Mouse (Mus musculus) stomach, embryonic 15.5 days (tissue): ENCODE results near the gene Atrnl1. TPM values are rescaled to one million over a fixed set of nuclear protein-coding genes. Genes with fewer than 3 reads are reported as not detected.

Experiments used
- ATAC-seq: fragments of 200-750 bp; cut with Nextera tagmentation; 2 replicates; pipeline ENCODE4 v1.8.0; 2017; ENCODE audit warnings: low read depth, moderate number of reproducible peaks, moderate TSS enrichment; ENCODE audit not compliant: insufficient read depth, low FRiP score
- H3K27ac ChIP-seq: fragments of 300-500 bp; sonication (generic); 2 replicates; pipeline ENCODE4 v1.5.1; 2015; ENCODE audit warnings: mild to moderate bottlenecking, inconsistent platforms
- H3K27me3 ChIP-seq: fragments of 300-500 bp; sonication (generic); replicated peaks from 2 replicates; pipeline ENCODE4 v1.6.1; 2015; ENCODE audit warnings: inconsistent platforms
- H3K36me3 ChIP-seq: fragments of 300-500 bp; sonication (generic); 2 replicates; pipeline ENCODE4 v1.6.1; 2015; ENCODE audit warnings: inconsistent platforms
- H3K4me1 ChIP-seq: fragments of 300-500 bp; sonication (generic); 2 replicates; pipeline ENCODE4 v1.6.1; 2015; ENCODE audit warnings: inconsistent platforms
- H3K4me2 ChIP-seq: fragments of 300-500 bp; sonication (generic); 2 replicates; pipeline ENCODE4 v1.6.1; 2015; ENCODE audit warnings: mild to moderate bottlenecking, inconsistent platforms
- H3K4me3 ChIP-seq: fragments of 300-500 bp; sonication (generic); replicated peaks from 2 replicates; pipeline ENCODE4 v1.5.1; 2015; ENCODE audit warnings: inconsistent platforms
- H3K9ac ChIP-seq: fragments of 300-500 bp; sonication (generic); 2 replicates; pipeline ENCODE4 v1.6.1; 2015; ENCODE audit warnings: inconsistent platforms
- H3K9me3 ChIP-seq: fragments of 300-500 bp; sonication (generic); 2 replicates; pipeline ENCODE4 v1.6.1; 2016; ENCODE audit warnings: inconsistent platforms
- WGBS: fragments of 180-500 bp; shearing (Covaris S2); methylation state at CpG from one replicate; pipeline ENCODE4 v1.1.7; 2015; 5-methylcytosine and 5-hydroxymethylcytosine counted together
- polyA plus RNA-seq: library from polyadenylated mRNA; unstranded; fragments of >200 nt; fragmentation: Nextera tagmentation; extraction: Ambion mirVana; gene quantifications from 2 replicates; pipeline ENCODE4 v1.2.1, GENCODE M21; 2015

Atrnl1 gene
- polyA plus RNA-seq, 1 experiment from 2014 or later: 6.1 TPM

DNA sequence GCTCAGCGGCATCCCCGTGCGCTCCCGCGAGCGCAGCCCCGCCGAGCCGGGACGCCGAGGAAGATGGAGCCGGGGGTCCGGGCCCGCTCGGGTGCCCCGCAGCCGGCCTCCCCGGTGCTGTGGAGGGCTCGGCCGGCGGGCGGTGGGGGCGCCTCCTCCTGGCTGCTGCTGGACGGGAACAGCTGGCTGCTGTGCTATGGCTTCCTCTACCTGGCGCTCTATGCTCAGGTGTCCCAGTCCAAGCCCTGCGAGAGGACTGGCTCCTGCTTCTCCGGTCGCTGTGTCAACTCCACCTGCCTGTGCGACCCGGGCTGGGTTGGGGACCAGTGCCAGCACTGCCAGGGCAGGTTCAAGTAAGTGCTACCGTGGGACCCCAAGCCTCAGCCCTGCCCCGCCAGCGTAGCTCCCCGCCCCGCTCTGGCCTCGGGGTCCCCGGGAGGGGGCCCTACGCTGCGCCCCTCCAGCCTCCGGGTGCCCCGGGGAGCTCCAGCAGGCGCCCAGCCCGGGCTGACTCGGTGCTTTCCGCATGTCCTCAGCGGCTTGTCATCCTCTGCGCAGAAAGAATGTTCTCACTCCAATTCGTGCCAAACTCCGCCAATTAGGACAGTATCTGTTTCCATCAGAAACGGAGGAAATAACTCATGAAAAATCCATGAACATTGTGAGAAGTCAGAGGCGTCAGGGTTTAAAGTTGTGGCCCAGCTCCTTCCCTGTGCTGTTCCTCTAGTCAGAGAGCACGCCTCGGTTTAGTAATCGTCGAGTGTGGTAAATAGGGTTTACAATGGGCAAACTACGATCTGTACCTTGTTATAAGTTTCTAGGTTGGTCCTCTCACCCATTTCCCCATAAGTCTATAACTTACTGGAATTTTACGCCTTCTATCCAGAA, 701 bp downstream of the Atrnl1 start:
- ATAC-seq: peak; percentile 80
- Histone ChIP-seq H3K27ac (peak overlapping the region; percentile 98), H3K4me1 (peaks cover 4% of the 10 kb centered on the region; the same call in 1 of the 2 replicates), H3K9me3 (no peaks in the 10 kb centered on the region), H3K36me3 (no peaks in the 10 kb centered on the region), H3K27me3 (no peaks in the 10 kb centered on the region), H3K4me3 (peak overlapping the region; percentile 70), H3K4me2 (peak overlapping the region; percentile 84), H3K9ac (peak overlapping the region; percentile 70)
- under 1% methylated on average over 56 of the region's 57 CpGs for WGBS

DNA sequence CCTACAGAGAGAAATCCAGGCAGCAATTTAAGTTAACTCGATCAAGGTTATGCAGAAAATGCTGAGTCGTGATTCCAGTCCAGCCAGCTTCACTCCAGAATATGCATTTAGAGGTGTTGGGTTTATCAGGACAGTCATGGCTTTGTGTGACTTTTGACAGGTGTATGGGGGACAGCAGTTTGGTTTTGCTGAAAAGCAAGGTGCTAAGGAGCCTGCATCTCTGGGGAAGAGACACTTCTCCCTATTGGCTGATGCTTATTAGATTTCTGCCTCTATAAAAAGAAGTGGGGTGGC, 1.3 kb downstream of the Atrnl1 start:
- peak overlapping the region; percentile 70 for H3K4me3 ChIP-seq
- no peak for ATAC-seq
- peaks cover 4% of the 10 kb centered on the region; the same call in 1 of the 2 replicates for H3K4me1 ChIP-seq
- H3K36me3 ChIP-seq: no peaks in the 10 kb centered on the region
- H3K4me2 ChIP-seq: peak overlapping the region; percentile 84
- 2% methylated on average over 2 of the region's 2 CpGs for WGBS
- peak overlapping the region; percentile 98; the same call in 1 of the 2 replicates for H3K27ac ChIP-seq
- H3K9me3 ChIP-seq: no peaks in the 10 kb centered on the region
- no peaks in the 10 kb centered on the region for H3K27me3 ChIP-seq
- no peak overlapping the region; the same call in 1 of the 2 replicates for H3K9ac ChIP-seq

DNA sequence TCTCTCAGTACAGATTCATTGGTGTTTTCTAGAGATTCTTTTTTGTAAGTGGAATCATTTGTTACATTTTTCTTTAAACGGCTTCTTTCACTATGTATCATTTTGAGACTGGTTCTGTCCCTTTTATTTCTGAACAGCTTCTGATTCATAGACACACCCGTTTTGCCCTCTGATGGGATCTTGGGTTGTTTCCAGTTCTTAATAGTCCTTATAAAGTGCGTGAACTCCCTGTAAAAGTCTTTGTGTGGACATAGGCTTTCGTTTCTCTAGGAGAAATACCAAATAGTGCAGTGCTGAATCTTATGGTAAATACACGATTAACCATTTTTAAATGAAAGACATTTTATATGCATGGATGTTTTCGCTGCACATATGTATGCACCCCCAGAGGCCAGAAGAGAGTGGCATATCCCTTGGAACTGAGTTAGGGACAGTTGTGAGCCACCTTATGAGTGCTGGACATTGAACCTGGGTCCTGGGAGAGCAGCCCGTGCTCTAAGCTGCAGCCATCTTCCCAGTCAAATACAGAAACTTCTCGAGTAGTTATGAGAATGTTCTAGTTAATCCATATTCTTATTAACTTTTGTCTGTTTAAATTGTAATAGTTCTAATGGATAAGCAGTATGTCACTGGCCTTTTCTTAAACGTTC, 5.3 kb downstream of the Atrnl1 start:
- Histone ChIP-seq H3K27me3 (no peaks in the 10 kb centered on the region), H3K9me3 (no peaks in the 10 kb centered on the region), H3K4me3 (no peak overlapping the region), H3K4me2 (no peak overlapping the region), H3K36me3 (no peaks in the 10 kb centered on the region), H3K9ac (no peak overlapping the region), H3K27ac (no peak overlapping the region), H3K4me1 (peaks cover 4% of the 10 kb centered on the region; the same call in 1 of the 2 replicates)
- ATAC-seq: no peak
- 65% methylated on average over 9 of the region's 9 CpGs for WGBS

DNA sequence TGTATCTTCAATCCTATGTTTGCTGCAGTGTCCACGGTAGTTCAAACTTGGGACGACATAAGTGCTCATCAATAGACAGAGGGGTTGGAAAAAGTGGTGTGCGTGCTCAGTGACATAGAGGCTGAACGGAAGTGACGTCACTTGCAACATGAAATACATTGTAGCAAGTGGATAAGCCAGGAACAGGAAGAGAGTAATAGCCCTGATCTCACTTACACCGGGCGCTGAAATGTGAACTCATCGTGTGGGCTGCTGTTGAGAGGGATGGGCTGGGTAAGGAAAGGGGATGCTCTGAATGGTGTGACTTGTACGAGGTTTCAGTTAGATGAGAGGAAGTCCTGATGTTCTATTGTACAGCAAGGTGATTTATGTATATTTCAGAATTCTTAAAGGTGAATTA, 8.3 kb downstream of the Atrnl1 start:
- Histone ChIP-seq H3K36me3 (no peaks in the 10 kb centered on the region), H3K9me3 (no peaks in the 10 kb centered on the region), H3K4me2 (no peak overlapping the region), H3K27ac (no peak overlapping the region), H3K4me1 (no peaks in the 10 kb centered on the region), H3K4me3 (no peak overlapping the region), H3K27me3 (no peaks in the 10 kb centered on the region), H3K9ac (no peak overlapping the region)
- 76% methylated on average over 9 of the region's 9 CpGs for WGBS
- no peak for ATAC-seq

DNA sequence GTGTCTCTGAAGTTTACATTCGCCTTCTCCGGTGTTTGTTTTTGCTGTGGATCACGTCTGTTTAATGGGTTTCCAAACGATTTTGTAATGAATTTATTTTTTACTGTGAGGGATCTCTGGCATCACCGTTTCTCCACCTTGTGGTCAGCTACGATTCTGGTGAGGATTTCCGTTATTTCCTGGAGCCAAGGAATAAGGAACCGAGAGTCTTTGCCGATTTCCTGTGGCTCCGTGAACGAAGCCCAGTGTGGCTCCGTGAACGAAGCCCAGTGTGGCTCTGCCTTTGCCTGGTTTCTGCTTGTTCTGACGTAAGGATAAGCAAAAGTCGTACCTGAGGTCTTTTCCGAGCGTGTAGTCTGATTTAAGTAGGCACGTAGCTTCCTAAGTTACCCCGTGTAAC, 11.0 kb downstream of the Atrnl1 start:
- no peaks in the 10 kb centered on the region for H3K36me3 ChIP-seq
- ATAC-seq: no peak
- H3K27me3 ChIP-seq: no peaks in the 10 kb centered on the region
- no peaks in the 10 kb centered on the region for H3K4me1 ChIP-seq
- no peak overlapping the region for H3K9ac ChIP-seq
- WGBS: 77% methylated on average over 19 of the region's 19 CpGs
- H3K4me3 ChIP-seq: no peak overlapping the region
- no peaks in the 10 kb centered on the region for H3K9me3 ChIP-seq
- no peak overlapping the region for H3K27ac ChIP-seq
- no peak overlapping the region for H3K4me2 ChIP-seq

DNA sequence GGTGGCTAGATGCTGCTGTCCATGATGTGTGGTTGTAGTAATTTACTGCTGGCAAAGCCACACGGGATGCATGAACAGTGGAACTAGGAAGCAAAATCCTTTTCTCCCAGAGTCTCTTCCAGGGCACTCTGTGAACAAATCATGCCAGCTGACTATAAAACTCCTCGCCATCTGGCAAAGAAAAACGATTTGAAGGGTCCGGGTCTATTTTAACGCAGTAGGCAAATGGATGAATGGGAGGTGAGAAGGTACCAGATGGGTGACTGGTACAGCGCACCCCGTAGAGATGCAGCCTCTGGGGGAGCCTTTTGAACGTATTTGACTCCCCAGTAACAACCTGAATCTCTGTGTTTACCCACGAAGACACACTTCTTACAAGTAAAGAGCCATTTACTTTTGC, 14.9 kb downstream of the Atrnl1 start:
- Histone ChIP-seq H3K27me3 (no peaks in the 10 kb centered on the region), H3K27ac (no peak overlapping the region), H3K36me3 (no peaks in the 10 kb centered on the region), H3K4me3 (no peak overlapping the region), H3K9ac (no peak overlapping the region), H3K4me1 (no peaks in the 10 kb centered on the region), H3K4me2 (no peak overlapping the region), H3K9me3 (no peaks in the 10 kb centered on the region)
- no peak for ATAC-seq
- WGBS: 81% methylated on average over 9 of the region's 9 CpGs

DNA sequence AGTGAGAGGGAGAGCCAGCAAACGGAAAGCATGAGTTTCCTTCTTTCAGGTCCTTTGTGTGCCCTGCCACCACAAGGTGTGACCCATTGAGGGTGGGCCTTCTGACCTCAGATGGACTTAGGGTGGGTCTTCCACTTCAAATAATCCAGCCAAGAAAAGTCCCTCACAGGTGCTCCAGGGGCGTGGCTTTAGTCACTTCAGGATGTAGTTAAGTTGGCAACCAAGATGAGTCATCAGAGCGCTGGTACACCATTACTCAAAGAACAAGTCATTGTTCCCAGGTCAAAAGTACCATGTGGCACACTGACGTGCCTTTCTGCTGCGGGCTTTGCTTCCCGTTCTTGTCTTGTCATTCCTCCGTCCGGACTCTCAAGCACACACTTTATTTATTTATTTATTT, 16.4 kb downstream of the Atrnl1 start:
- Histone ChIP-seq H3K27me3 (no peaks in the 10 kb centered on the region), H3K4me2 (no peak overlapping the region), H3K4me1 (no peaks in the 10 kb centered on the region), H3K9ac (no peak overlapping the region), H3K27ac (no peak overlapping the region), H3K4me3 (no peak overlapping the region), H3K36me3 (no peaks in the 10 kb centered on the region), H3K9me3 (no peaks in the 10 kb centered on the region)
- ATAC-seq: no peak
- 80% methylated on average over 8 of the region's 8 CpGs for WGBS

DNA sequence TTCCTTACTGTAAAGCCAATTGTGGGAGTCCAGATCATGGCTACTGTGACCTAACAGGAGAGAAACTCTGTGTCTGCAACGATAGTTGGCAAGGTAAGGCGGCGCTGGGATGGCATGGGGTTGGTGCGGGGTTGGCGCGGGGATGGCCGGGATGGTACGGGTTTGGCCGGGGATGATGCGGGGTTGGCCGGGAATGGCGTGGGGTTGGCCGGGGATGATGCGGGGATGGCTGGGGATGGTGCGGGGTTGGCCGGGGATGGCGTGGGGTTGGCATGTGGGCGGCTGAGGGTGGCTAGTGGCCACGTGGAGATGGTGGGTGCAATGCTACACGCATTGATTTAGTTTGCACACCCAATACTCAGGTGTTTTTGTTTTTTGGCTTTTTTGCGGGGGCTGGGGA, 31.7 kb downstream of the Atrnl1 start:
- no peak overlapping the region for H3K4me2 ChIP-seq
- no peaks in the 10 kb centered on the region for H3K9me3 ChIP-seq
- no peak overlapping the region for H3K4me3 ChIP-seq
- H3K4me1 ChIP-seq: no peaks in the 10 kb centered on the region
- no peak for ATAC-seq
- 92% methylated on average over 21 of the region's 21 CpGs for WGBS
- H3K36me3 ChIP-seq: no peaks in the 10 kb centered on the region
- H3K27me3 ChIP-seq: no peaks in the 10 kb centered on the region
- no peak overlapping the region for H3K27ac ChIP-seq
- no peak overlapping the region for H3K9ac ChIP-seq

DNA sequence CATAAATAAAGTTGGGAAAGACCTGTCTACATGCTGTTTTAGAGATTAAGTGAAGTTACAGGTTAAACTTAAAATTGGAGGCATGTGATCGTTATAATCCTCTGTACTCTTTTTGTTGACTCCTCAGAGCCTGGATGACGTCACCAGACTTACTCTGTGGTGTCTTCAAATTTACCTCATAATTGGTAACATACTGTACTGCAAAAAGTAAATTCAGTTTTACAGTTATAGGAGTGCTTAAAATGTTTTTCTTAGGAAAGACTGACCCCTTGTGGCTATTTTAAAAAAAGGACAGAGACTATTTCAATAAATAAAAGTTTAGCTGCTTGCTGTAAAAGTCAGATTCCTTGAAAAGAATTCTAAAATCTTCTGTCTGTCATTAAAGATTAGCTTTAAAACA, 32.1 kb downstream of the Atrnl1 start:
- no peak for ATAC-seq
- H3K4me1 ChIP-seq: no peaks in the 10 kb centered on the region
- H3K4me3 ChIP-seq: no peak overlapping the region
- whole genome bisulfite sequencing: 50% methylated on average over 2 of the region's 2 CpGs
- H3K9me3 ChIP-seq: no peaks in the 10 kb centered on the region
- no peak overlapping the region for H3K9ac ChIP-seq
- no peaks in the 10 kb centered on the region for H3K36me3 ChIP-seq
- no peak overlapping the region for H3K27ac ChIP-seq
- no peak overlapping the region for H3K4me2 ChIP-seq
- H3K27me3 ChIP-seq: no peaks in the 10 kb centered on the region

DNA sequence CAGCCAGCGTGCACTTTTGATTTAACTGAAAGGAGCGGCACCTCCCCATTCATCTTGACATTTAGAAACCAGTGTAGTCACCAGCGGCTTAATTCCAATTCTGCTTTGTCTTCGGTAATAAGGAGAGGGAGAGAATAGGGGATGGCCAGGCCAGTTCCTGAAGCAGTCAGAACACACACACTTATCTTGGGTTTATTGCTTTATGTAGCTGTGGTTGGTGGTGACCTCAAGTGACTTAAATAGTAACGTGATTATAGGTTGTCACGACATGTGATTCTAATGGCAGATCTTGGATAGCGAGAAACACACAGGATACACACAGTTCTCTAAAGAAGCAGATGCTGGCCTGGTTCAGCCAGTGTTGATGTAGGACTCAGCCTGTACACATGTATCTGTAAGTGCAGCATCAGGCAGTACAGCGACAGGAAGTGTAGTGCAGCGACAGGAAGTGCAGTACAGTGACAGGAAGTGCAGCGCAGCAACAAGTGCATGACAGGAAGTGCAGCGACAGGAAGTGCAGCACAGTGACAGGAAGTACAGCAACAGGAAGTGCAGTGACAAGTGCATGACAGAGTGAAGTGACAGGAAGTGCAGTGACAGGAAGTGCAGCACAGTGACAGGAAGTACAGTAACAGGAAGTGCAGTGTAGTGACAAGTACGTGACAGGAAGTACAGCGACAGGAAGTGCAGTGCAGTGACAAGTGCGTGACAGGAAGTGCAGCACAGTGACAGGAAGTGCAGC, 37.5 kb downstream of the Atrnl1 start:
- WGBS: 77% methylated on average over 14 of the region's 14 CpGs
- Histone ChIP-seq H3K9ac (no peak overlapping the region), H3K27ac (no peak overlapping the region), H3K36me3 (peaks cover 4% of the 10 kb centered on the region; the same call in 1 of the 2 replicates), H3K4me1 (no peaks in the 10 kb centered on the region), H3K9me3 (no peaks in the 10 kb centered on the region), H3K4me3 (no peak overlapping the region), H3K4me2 (no peak overlapping the region), H3K27me3 (no peaks in the 10 kb centered on the region)
- ATAC-seq: no peak

DNA sequence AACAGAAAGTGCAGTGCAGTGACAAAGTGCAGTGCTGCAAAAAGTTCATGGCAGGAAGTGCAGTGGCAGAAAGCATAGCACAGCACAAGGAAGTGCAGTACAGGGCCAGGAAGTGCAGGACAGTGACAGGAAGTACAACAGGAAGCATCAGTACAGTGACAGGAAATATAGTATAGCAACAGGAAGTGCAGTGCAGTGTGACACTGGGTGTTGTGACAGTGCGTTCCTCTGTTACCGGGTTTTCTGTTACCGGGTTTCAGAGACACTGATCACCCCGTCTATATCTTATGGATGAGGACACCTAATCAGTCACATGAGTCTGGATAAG, 38.1 kb downstream of the Atrnl1 start:
- Histone ChIP-seq H3K9ac (no peak overlapping the region), H3K4me3 (no peak overlapping the region), H3K36me3 (peaks cover 4% of the 10 kb centered on the region; the same call in 1 of the 2 replicates), H3K4me2 (no peak overlapping the region), H3K9me3 (no peaks in the 10 kb centered on the region), H3K27ac (no peak overlapping the region), H3K27me3 (no peaks in the 10 kb centered on the region), H3K4me1 (no peaks in the 10 kb centered on the region)
- ATAC-seq: no peak
- 95% methylated on average over 4 of the region's 4 CpGs for WGBS

DNA sequence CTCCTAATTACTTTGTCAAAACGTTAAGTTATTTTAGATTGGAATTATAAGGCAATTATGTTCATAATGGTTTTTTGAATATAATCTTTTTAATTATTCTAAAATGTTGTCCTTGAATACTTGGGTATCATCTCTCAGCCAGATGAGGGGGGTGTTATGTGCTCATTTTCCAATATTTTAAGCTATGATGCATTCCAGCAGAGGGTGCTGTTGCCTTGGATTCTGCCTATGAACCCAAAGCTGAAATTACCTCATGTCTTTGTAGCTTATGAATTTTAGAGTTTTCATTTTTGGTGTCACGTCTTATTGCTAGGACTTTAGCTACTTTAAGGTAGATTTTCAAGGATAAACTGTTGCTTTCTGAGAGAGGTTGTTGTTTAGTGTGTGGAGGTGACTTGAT, 44.2 kb downstream of the Atrnl1 start:
- no peaks in the 10 kb centered on the region for H3K9me3 ChIP-seq
- H3K27ac ChIP-seq: no peak overlapping the region
- H3K36me3 ChIP-seq: peaks cover 9% of the 10 kb centered on the region; the same call in 1 of the 2 replicates
- no peak overlapping the region for H3K9ac ChIP-seq
- ATAC-seq: no peak
- no peak overlapping the region for H3K4me2 ChIP-seq
- H3K4me3 ChIP-seq: no peak overlapping the region
- H3K27me3 ChIP-seq: no peaks in the 10 kb centered on the region
- 57% methylated on average over 2 of the region's 2 CpGs for WGBS
- no peaks in the 10 kb centered on the region for H3K4me1 ChIP-seq
